Mouse (Mus musculus) stomach, embryonic 16.5 days (tissue): ENCODE data around the gene Npvf. TPM values are rescaled to one million over a fixed set of nuclear protein-coding genes. Genes with fewer than 3 reads are reported as not detected.

ENCODE experiments used
- ATAC-seq: fragments of 200-750 bp; cut with Nextera tagmentation; 2 replicates; pipeline ENCODE4 v1.8.0; 2017; ENCODE audit warnings: moderate number of reproducible peaks, moderate TSS enrichment; ENCODE audit not compliant: insufficient read depth, low FRiP score
- H3K27ac ChIP-seq: fragments of 300-500 bp; sonication (generic); 2 replicates; pipeline ENCODE4 v1.5.1; 2014; ENCODE audit warnings: low read length
- H3K27me3 ChIP-seq: fragments of 300-500 bp; sonication (generic); 2 replicates; pipeline ENCODE4 v1.6.1; 2014; ENCODE audit warnings: low read length, control low read depth, mixed read lengths; ENCODE audit not compliant: control insufficient read depth, insufficient read depth
- H3K36me3 ChIP-seq: fragments of 300-500 bp; sonication (generic); 2 replicates; pipeline ENCODE4 v1.6.1; 2014; ENCODE audit warnings: low read length; ENCODE audit not compliant: control insufficient read depth, insufficient read depth
- H3K4me1 ChIP-seq: fragments of 300-500 bp; sonication (generic); 2 replicates; pipeline ENCODE4 v1.6.1; 2014; ENCODE audit warnings: low read length, control low read depth, mixed read lengths; ENCODE audit not compliant: control insufficient read depth, insufficient read depth
- H3K4me2 ChIP-seq: fragments of 300-500 bp; sonication (generic); 2 replicates; pipeline ENCODE4 v1.6.1; 2014; ENCODE audit warnings: low read depth, low read length, mixed read lengths
- H3K4me3 ChIP-seq: fragments of 300-500 bp; sonication (generic); replicated peaks from 2 replicates; pipeline ENCODE4 v1.5.1; 2014; ENCODE audit warnings: mild to moderate bottlenecking, low read length
- H3K9ac ChIP-seq: fragments of 300-500 bp; sonication (generic); 2 replicates; pipeline ENCODE4 v1.6.1; 2014; ENCODE audit warnings: low read length
- H3K9me3 ChIP-seq: fragments of 300-500 bp; sonication (generic); replicated peaks from 2 replicates; pipeline ENCODE4 v1.6.1; 2016; ENCODE audit warnings: low read length, control low read depth; ENCODE audit not compliant: control insufficient read depth
- WGBS: fragments of 180-500 bp; shearing (Covaris S2); extraction: QIAGEN DNeasy Blood & Tissue Kit; methylation state at CpG from one replicate; pipeline ENCODE4 v1.1.7; 2014; 5-methylcytosine and 5-hydroxymethylcytosine counted together
- polyA plus RNA-seq: library from polyadenylated mRNA; unstranded; fragments of >200 nt; fragmentation: Nextera tagmentation; extraction: Ambion mirVana; gene quantifications from 2 replicates; pipeline ENCODE4 v1.2.1, GENCODE M21; 2015

Npvf gene
- polyA plus RNA-seq, result not detected in 2 replicates

DNA sequence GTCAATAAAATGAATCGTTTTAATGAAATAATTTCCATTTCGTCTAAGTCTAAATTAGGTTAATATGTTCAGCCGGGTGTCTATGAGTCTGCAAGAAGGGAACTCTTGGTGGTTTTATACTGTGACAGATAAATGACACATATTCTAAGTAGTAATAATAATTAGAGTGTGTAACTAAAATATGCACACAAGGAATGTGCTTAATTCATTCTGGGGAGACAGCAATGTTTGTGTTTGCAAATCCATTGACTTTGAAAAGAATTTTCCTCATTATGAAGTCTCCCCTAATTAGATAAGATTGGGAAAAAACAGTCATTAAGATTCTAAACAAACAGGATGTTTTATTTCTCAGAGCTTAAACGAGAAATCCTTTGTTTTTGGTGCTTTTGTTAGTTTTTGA is at the start of gene Npvf:
Gene Npvf, minus strand, starts transcription at position 84 of the 400 bp plus-strand sequence.
- 81% methylated on average over 4 of the region's 4 CpGs for WGBS
- no peak for ATAC-seq
- H3K27me3 ChIP-seq, result no peaks in the 10 kb centered on the region

GRCm38 (mm10) chr6:50689121-50689815 is 35.0 kb upstream of the Npvf start:
- H3K9ac ChIP-seq, result no peak overlapping the region
- H3K4me2 ChIP-seq, result no peak overlapping the region
- no peaks in the 10 kb centered on the region for H3K36me3 ChIP-seq
- ATAC-seq, result no peak
- no peaks in the 10 kb centered on the region for H3K9me3 ChIP-seq
- no peak overlapping the region for H3K27ac ChIP-seq
- WGBS, result 62% methylated on average over 15 of the region's 15 CpGs
- no peak overlapping the region for H3K4me3 ChIP-seq
- no peaks in the 10 kb centered on the region for H3K27me3 ChIP-seq
- peaks cover 7% of the 10 kb centered on the region; the same call in 1 of the 2 replicates for H3K4me1 ChIP-seq

More for the DNA sequence above, at the start of gene Npvf:
- no peaks in the 10 kb centered on the region for H3K36me3 ChIP-seq
- no peak within 1 kb of the TSS for H3K4me3 ChIP-seq
- no peak within 1 kb of the TSS for H3K9ac ChIP-seq
- H3K27ac ChIP-seq, result no peak within 1 kb of the TSS
- no peak within 1 kb of the TSS for H3K4me2 ChIP-seq
- no peaks in the 10 kb centered on the region for H3K9me3 ChIP-seq
- 0 out of 2 replicates have a peak, but pooled peaks cover 2% of the 10 kb centered on the region for H3K4me1 ChIP-seq

- Histone ChIP-seq H3K4me2 (no peak overlapping the region), H3K27me3 (no peaks in the 10 kb centered on the region), H3K4me1 (peaks cover 7% of the 10 kb centered on the region; the same call in 1 of the 2 replicates), H3K27ac (peak overlapping the region; percentile 63), H3K36me3 (no peaks in the 10 kb centered on the region), H3K9ac (no peak overlapping the region), H3K9me3 (no peaks in the 10 kb centered on the region), H3K4me3 (no peak overlapping the region)
- WGBS, result 35% methylated on average over 7 of the region's 7 CpGs
- peak; percentile 60; the same call in 1 of the 2 replicates for ATAC-seq
Observed at GRCm38 (mm10) chr6:50684646-50685415, 30.6 kb upstream of the Npvf start.

GRCm38 (mm10) chr6:50681491-50681890 is 27.3 kb upstream of the Npvf start:
- no peak overlapping the region for H3K4me2 ChIP-seq
- no peak overlapping the region for H3K4me3 ChIP-seq
- H3K9ac ChIP-seq, result no peak overlapping the region
- no peaks in the 10 kb centered on the region for H3K36me3 ChIP-seq
- ATAC-seq, result no peak
- H3K4me1 ChIP-seq, result peaks cover 7% of the 10 kb centered on the region; the same call in 1 of the 2 replicates
- H3K27ac ChIP-seq, result no peak overlapping the region
- H3K27me3 ChIP-seq, result no peaks in the 10 kb centered on the region
- 64% methylated on average over 5 of the region's 5 CpGs for WGBS
- no peaks in the 10 kb centered on the region for H3K9me3 ChIP-seq

GRCm38 (mm10) chr6:50680224-50681215 is 26.3 kb upstream of the Npvf start:
- WGBS, result 63% methylated on average over 20 of the region's 20 CpGs

GRCm38 (mm10) chr6:50679486-50679828 is 25.2 kb upstream of the Npvf start:
- WGBS, result 88% methylated on average over 2 of the region's 2 CpGs
- no peak overlapping the region for H3K9ac ChIP-seq
- H3K4me3 ChIP-seq, result no peak overlapping the region
- H3K36me3 ChIP-seq, result no peaks in the 10 kb centered on the region
- no peak overlapping the region for H3K4me2 ChIP-seq
- no peaks in the 10 kb centered on the region for H3K9me3 ChIP-seq
- H3K4me1 ChIP-seq, result 0 out of 2 replicates have a peak, but pooled peaks cover under 1% of the 10 kb centered on the region
- H3K27me3 ChIP-seq, result no peaks in the 10 kb centered on the region
- no peak for ATAC-seq
- H3K27ac ChIP-seq, result no peak overlapping the region

More at GRCm38 (mm10) chr6:50680224-50681215, 26.3 kb upstream of the Npvf start:
- Histone ChIP-seq H3K9ac (peak overlapping the region; percentile 32; the same call in 1 of the 2 replicates), H3K27me3 (no peaks in the 10 kb centered on the region), H3K36me3 (no peaks in the 10 kb centered on the region), H3K4me1 (peaks cover 7% of the 10 kb centered on the region; the same call in 1 of the 2 replicates), H3K9me3 (no peaks in the 10 kb centered on the region), H3K4me3 (no peak overlapping the region), H3K27ac (no peak overlapping the region), H3K4me2 (no peak overlapping the region)
- ATAC-seq, result no peak

GRCm38 (mm10) chr6:50678826-50679485 is 24.7 kb upstream of the Npvf start:
- ATAC-seq, result peak; percentile 64; the same call in 1 of the 2 replicates
- no peaks in the 10 kb centered on the region for H3K4me1 ChIP-seq
- H3K27me3 ChIP-seq, result no peaks in the 10 kb centered on the region
- no peaks in the 10 kb centered on the region for H3K9me3 ChIP-seq
- H3K4me2 ChIP-seq, result no peak overlapping the region
- 28% methylated on average over 8 of the region's 8 CpGs for WGBS
- no peaks in the 10 kb centered on the region for H3K36me3 ChIP-seq
- no peak overlapping the region for H3K9ac ChIP-seq
- H3K4me3 ChIP-seq, result no peak overlapping the region
- H3K27ac ChIP-seq, result no peak overlapping the region

GRCm38 (mm10) chr6:50671191-50671590 is 17.0 kb upstream of the Npvf start:
- H3K27ac ChIP-seq, result no peak overlapping the region
- H3K4me1 ChIP-seq, result no peaks in the 10 kb centered on the region
- H3K9ac ChIP-seq, result no peak overlapping the region
- WGBS, result 82% methylated on average over 3 of the region's 3 CpGs
- no peak for ATAC-seq
- H3K4me3 ChIP-seq, result no peak overlapping the region
- no peaks in the 10 kb centered on the region for H3K36me3 ChIP-seq
- no peak overlapping the region for H3K4me2 ChIP-seq
- H3K9me3 ChIP-seq, result no peaks in the 10 kb centered on the region
- no peaks in the 10 kb centered on the region for H3K27me3 ChIP-seq
